Mouse (Mus musculus): ENCODE data around the gene Kat6b. TPM values are rescaled to one million over a fixed set of nuclear protein-coding genes. Genes with fewer than 3 reads are reported as not detected.

Gene Kat6b
- polyA plus RNA-seq, 1 experiment from 2014 or later = 9.4 TPM

DNA sequence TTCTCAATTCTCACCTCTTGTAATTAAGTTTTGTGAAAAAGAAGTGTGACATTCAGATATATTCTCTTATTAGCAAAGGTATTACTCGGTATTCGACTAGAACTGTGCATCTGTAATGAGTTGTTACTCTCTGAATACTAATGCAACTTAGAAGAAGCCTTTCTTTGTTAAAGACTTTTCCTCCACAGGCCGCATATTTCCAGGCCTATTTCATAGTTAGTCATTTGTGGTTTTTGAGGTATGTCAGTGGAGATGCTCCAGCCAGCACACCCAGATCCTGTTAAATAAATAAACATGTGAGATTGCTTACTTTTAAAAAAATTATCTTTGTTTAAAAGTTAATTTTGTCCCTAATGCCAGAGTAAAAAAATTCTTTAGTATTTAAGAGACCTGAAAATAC is 66.7 kb downstream of the Kat6b start:
- H3K27me3 ChIP-seq = no peaks in the 10 kb centered on the region
- H3K4me2 ChIP-seq = no peak overlapping the region
- WGBS = 74% methylated on average over 3 of the region's 3 CpGs
- H3K36me3 ChIP-seq = no peaks in the 10 kb centered on the region
- no peaks in the 10 kb centered on the region for H3K9me3 ChIP-seq (replicated peaks)
- no peak overlapping the region for H3K4me3 ChIP-seq
- H3K9ac ChIP-seq = no peak overlapping the region
- ATAC-seq (replicated peaks; ENCODE audit: insufficient number of reproducible peaks, insufficient read depth, low FRiP score, low read depth) = no peak
- H3K27ac ChIP-seq = no peak overlapping the region
- H3K4me1 ChIP-seq (replicated peaks) = peaks cover 62% of the 10 kb centered on the region

DNA sequence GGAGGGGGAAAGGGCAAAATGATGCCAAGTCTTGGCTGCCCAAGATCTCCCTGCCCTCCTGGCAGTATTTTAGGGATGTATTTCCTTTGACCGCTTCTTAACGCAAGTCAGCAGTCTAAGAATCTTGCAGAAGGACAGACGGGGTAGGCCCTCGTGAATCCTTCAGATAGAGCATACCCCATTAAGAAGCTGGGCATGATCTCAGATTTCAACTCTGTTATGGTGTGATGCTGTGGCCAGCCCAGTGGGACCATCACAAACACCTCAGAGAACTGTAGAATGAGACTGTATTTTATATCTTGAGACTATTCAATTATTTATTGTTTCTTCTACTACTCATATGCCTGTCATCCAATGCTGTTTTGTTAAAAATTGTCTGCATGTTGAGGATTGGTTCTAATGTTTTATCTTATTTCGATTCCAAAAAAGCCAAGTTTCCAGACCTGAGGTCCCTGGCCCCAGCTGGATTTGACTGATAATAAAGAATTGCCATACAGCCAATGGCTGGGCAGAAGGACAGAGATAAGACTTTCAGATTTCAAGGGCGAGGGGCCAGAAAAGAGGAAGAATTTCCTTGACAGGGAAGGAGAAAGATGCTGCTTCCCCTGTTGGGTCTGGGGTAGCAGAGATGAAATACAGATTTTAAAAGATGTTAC is 67.8 kb downstream of the Kat6b start:
- no peaks in the 10 kb centered on the region for H3K36me3 ChIP-seq
- no peak for ATAC-seq (replicated peaks; ENCODE audit: insufficient number of reproducible peaks, insufficient read depth, low FRiP score, low read depth)
- no peak overlapping the region for H3K4me3 ChIP-seq
- H3K27ac ChIP-seq = no peak overlapping the region
- no peaks in the 10 kb centered on the region for H3K27me3 ChIP-seq
- 57% methylated on average over 6 of the region's 6 CpGs for WGBS
- H3K4me1 ChIP-seq (replicated peaks) = peaks cover 69% of the 10 kb centered on the region
- no peak overlapping the region for H3K4me2 ChIP-seq
- no peaks in the 10 kb centered on the region for H3K9me3 ChIP-seq (replicated peaks)
- no peak overlapping the region for H3K9ac ChIP-seq

DNA sequence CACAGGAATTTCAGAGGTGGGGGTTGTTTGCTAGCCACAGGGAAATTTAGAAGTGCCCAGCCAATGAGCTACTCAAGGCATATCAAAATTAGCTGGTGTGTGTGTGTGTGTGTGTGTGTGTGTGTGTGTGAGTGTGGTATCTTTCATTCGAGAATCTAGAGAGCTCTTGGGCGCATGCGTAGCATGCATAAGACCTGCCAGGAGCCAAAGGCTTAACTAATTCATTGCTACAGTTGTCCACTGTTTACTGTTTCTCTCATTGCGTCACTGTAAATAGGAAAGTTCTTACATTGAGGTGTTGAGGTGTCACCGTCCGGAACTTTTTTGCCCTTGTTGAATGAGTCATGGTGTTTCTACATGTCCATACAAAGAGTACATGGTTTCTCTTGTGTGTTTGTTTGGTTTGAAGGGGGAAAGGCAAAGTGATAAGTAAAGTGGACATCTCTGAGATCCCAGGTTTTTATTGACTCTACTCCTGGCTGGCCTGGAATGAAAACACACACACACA is 68.4 kb downstream of the Kat6b start:
- no peak overlapping the region for H3K27ac ChIP-seq
- WGBS = 50% methylated on average over 6 of the region's 6 CpGs
- H3K4me1 ChIP-seq (replicated peaks) = peaks cover 71% of the 10 kb centered on the region

DNA sequence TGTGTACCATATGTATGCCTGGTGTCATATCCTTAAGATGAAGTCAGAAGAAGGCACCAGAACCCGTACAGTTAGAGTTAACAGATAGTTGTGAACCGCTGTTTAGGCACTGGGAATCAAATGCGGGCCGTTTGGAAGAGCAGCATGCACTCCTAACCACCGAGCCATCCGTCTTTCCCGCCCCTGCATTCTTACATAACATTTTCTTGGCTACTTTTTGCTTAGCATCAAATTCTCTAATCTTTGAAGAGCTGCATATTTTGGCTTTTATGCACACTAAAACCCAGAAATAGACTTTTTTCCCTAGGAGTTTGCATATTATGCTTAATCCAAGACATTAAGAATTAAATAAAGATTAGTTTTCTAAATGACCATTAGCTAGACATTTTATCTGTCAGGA is 69.3 kb downstream of the Kat6b start:
- 68% methylated on average over 7 of the region's 7 CpGs for WGBS
- Histone ChIP-seq H3K9ac (no peak overlapping the region), H3K4me3 (no peak overlapping the region), H3K4me1 (replicated peaks) (peaks cover 64% of the 10 kb centered on the region), H3K9me3 (replicated peaks) (no peaks in the 10 kb centered on the region), H3K4me2 (no peak overlapping the region), H3K36me3 (no peaks in the 10 kb centered on the region), H3K27me3 (no peaks in the 10 kb centered on the region), H3K27ac (no peak overlapping the region)
- ATAC-seq (replicated peaks; ENCODE audit: insufficient number of reproducible peaks, insufficient read depth, low FRiP score, low read depth) = no peak

More for the DNA sequence above, 68.4 kb downstream of the Kat6b start:
- no peak for ATAC-seq (replicated peaks; ENCODE audit: insufficient number of reproducible peaks, insufficient read depth, low FRiP score, low read depth)
- Histone ChIP-seq H3K4me2 (no peak overlapping the region), H3K36me3 (no peaks in the 10 kb centered on the region), H3K4me3 (no peak overlapping the region), H3K9ac (no peak overlapping the region), H3K9me3 (replicated peaks) (no peaks in the 10 kb centered on the region), H3K27me3 (no peaks in the 10 kb centered on the region)

DNA sequence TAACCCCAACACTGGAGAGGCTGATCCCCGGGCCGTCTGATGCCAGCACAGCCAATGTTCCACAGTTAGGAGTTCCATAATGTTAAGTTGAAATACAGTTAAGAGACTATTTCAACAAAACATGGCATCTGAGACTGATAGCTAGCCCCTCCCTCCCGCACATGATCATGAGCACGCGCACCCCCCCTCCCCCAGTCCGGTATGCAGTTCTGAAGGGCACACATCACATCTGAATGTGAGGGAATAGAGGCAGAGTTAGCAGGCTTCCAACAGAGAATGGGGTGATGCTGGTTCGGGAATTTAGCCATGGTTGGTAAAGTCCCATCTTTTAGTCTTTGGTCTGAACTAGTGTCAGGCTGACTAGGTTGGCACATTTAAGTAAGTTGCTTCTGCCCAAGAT is 70.4 kb downstream of the Kat6b start:
- Histone ChIP-seq H3K9me3 (replicated peaks) (no peaks in the 10 kb centered on the region), H3K36me3 (no peaks in the 10 kb centered on the region), H3K27ac (no peak overlapping the region), H3K4me2 (no peak overlapping the region), H3K4me3 (no peak overlapping the region), H3K27me3 (no peaks in the 10 kb centered on the region), H3K9ac (no peak overlapping the region), H3K4me1 (replicated peaks) (peaks cover 63% of the 10 kb centered on the region)
- WGBS = 76% methylated on average over 7 of the region's 7 CpGs
- no peak for ATAC-seq (replicated peaks; ENCODE audit: insufficient number of reproducible peaks, insufficient read depth, low FRiP score, low read depth)

DNA sequence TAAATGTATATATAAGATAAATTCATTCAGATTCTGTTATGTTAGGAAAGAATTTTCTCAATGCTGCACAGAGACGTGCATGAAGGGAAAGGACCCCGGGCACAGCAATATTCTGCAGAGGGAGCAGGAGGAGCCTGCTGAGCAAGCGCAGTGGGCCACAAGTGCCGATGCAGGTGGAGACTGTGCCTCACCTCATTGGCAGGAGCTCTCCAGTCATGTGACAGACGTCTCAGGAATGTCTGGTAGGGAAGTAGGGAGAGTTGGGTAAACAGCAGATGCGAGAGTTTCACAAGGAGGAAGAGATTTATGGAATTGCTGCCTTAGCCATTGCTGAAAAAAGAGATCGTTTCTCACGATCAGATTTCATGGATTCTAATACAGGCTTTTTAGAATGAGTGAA is 71.7 kb downstream of the Kat6b start:
- no peaks in the 10 kb centered on the region for H3K36me3 ChIP-seq
- ATAC-seq (replicated peaks; ENCODE audit: insufficient number of reproducible peaks, insufficient read depth, low FRiP score, low read depth) = no peak
- WGBS = 69% methylated on average over 8 of the region's 8 CpGs
- peaks cover 52% of the 10 kb centered on the region for H3K4me1 ChIP-seq (replicated peaks)
- H3K4me2 ChIP-seq = no peak overlapping the region
- no peaks in the 10 kb centered on the region for H3K27me3 ChIP-seq
- H3K27ac ChIP-seq = no peak overlapping the region
- no peaks in the 10 kb centered on the region for H3K9me3 ChIP-seq (replicated peaks)
- H3K4me3 ChIP-seq = no peak overlapping the region
- no peak overlapping the region for H3K9ac ChIP-seq

DNA sequence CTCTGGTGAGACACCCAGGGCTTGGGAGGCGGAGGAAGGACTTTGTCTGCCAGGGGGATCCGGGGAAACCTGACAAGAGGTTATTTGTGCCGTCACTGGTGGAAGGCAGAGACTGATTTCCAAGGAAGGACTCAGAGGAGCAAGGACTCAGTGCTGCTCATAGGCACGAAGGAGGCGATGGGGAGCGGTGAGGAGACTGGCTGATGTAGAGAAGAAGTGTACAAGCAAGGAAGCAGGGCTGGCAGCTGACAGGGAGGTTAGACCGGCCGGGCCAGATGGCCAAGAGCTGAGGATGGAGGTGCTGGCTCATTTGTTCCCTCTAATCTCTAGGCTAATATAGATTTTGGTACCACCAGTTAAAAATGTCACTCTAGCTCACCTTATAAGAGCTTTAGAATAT is 72.8 kb downstream of the Kat6b start:
- Histone ChIP-seq H3K27ac (no peak overlapping the region), H3K4me3 (no peak overlapping the region), H3K9ac (no peak overlapping the region), H3K36me3 (no peaks in the 10 kb centered on the region), H3K4me1 (replicated peaks) (peaks cover 54% of the 10 kb centered on the region), H3K9me3 (replicated peaks) (no peaks in the 10 kb centered on the region), H3K27me3 (no peaks in the 10 kb centered on the region), H3K4me2 (no peak overlapping the region)
- 77% methylated on average over 8 of the region's 8 CpGs for WGBS
- ATAC-seq (replicated peaks; ENCODE audit: insufficient number of reproducible peaks, insufficient read depth, low FRiP score, low read depth) = no peak

DNA sequence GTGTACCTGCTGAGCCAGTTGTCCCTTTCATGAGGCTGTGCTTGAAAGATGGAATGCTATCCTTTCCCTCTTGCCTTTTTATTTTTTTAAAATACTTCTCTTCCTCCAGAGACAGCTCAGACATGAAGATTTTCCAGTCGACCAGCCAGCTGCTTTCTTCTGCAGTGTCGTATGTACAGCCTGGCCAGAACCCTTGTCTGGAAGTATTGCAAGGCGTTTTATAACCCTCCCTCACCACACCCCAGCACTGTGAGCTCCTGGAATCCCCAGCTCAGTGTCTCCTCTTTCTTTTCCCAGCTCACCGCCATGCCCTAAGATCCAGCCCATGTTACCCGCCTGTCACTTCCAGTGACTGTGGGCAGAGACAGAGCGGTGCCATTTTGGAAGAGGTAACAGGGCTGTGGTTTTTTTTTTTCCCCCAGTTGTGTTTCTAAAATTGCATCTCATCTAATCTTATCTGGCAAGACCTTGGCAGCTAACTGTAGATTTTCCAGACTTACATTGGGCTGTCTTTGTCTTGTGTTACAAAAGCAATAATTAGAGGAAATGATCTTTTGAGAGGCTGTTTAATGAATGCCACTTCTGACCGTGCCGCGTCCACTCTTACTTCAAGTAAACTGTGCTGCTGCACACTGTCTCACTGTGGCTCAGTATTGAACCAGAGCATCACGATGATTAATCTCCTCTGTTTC is 77.4 kb downstream of the Kat6b start:
- peaks cover 56% of the 10 kb centered on the region for H3K4me1 ChIP-seq (replicated peaks)
- peak overlapping the region; percentile 52 for H3K27ac ChIP-seq
- no peak overlapping the region for H3K4me2 ChIP-seq
- WGBS = 46% methylated on average over 10 of the region's 10 CpGs
- ATAC-seq (replicated peaks; ENCODE audit: insufficient number of reproducible peaks, insufficient read depth, low FRiP score, low read depth) = no peak
- H3K9ac ChIP-seq = no peak overlapping the region
- H3K27me3 ChIP-seq = no peaks in the 10 kb centered on the region
- H3K9me3 ChIP-seq (replicated peaks) = no peaks in the 10 kb centered on the region
- no peak overlapping the region for H3K4me3 ChIP-seq
- H3K36me3 ChIP-seq = no peaks in the 10 kb centered on the region

DNA sequence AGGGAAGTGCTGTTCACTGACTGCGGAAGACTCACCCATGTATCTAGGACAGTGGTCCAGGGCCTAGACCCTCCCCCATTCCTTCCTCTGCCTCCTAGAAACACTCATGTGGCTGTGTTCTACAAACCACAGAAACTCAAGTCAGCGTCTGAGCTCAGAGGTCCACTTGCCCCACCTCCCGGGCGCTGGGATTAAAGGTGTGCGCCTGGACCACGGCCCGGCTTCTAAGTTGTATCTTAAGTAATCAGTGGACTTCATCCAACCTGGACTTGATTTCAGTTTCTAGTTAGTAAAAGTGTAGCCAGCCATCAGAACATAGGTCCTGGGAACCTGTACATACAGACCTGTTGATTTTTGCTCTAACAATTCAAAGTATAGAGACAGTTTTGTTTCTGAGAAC is 78.2 kb downstream of the Kat6b start:
- WGBS = 80% methylated on average over 7 of the region's 7 CpGs
- peaks cover 51% of the 10 kb centered on the region for H3K4me1 ChIP-seq (replicated peaks)
- H3K9me3 ChIP-seq (replicated peaks) = no peaks in the 10 kb centered on the region
- H3K27ac ChIP-seq = no peak overlapping the region
- no peaks in the 10 kb centered on the region for H3K27me3 ChIP-seq
- no peak overlapping the region for H3K4me2 ChIP-seq
- no peak for ATAC-seq (replicated peaks; ENCODE audit: insufficient number of reproducible peaks, insufficient read depth, low FRiP score, low read depth)
- no peak overlapping the region for H3K9ac ChIP-seq
- H3K36me3 ChIP-seq = no peaks in the 10 kb centered on the region
- H3K4me3 ChIP-seq = no peak overlapping the region

DNA sequence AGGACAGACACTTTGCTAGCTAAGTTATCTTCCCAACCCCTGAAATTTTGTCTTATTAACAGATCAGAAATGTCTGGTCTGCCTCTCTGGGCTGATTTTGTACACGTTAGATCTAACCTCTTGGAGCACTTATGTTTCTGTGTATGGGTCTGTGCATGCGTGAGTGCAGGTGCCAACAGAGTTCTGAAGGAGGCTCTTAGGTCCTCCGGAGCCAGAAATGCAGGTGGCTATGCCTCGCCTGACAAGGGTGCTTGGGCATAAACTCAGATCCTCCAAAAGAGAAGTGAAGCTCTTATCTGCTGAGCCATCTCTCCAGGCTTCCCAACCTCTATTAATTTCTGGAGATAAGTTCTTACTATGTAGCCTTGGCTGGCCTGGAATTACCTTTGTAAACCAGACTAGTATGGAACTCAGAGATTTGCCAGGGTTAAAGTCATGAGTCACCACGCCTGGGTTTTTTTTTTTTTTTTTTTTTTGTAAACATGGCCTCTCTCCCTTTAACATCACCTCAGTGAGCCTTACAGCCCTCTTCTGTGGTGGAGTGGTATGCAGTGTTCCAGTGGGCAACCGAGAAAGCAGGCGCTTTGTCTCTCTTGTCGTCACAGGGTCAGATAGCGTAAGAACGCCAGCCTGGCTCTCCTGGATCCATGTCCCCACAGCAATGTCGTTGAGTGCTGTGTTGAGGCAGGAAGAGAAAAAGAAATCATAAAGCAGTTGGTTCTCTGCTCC is 79.4 kb downstream of the Kat6b start:
- 40% methylated on average over 11 of the region's 11 CpGs for WGBS

DNA sequence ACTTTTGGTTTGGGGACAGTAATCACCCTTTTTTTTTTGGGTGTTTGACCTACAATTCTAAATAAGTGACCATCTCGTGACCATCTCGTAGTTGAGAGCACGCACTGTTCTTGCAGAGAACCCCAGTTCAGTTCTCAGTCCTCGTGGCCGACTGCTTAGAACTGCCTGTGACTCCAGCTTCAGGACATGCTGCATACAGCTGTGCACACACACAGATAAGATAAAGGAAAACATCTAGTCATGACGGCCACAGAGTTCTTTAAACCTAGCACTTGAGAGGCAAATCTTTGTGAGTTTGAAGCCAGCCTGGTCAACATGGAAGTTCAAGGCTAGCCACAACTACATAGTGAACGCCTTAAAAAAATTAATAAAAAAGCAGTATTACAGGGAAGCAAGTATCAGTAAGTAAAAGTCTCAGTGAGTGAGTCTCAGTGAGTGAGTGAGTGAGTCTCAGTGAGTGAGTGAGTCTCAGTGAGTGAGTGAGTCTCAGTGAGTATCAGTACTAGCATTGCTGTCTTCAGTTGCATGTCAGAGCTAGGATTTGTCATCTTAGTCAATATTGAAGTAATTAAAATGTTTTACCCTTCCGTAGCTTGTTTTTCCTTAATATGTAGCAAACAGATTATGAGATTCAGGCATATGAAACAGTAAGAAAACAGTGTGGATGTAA is 80.3 kb downstream of the Kat6b start:
- H3K27me3 ChIP-seq = no peaks in the 10 kb centered on the region
- no peak overlapping the region for H3K4me2 ChIP-seq
- no peak overlapping the region for H3K4me3 ChIP-seq
- no peaks in the 10 kb centered on the region for H3K9me3 ChIP-seq (replicated peaks)
- peak overlapping the region; percentile 39 for H3K27ac ChIP-seq
- ATAC-seq (replicated peaks; ENCODE audit: insufficient number of reproducible peaks, insufficient read depth, low FRiP score, low read depth) = no peak
- H3K36me3 ChIP-seq = no peaks in the 10 kb centered on the region
- H3K9ac ChIP-seq = no peak overlapping the region
- H3K4me1 ChIP-seq (replicated peaks) = peaks cover 49% of the 10 kb centered on the region
- 59% methylated on average over 8 of the region's 8 CpGs for WGBS

More for the DNA sequence above, 79.4 kb downstream of the Kat6b start:
- Histone ChIP-seq H3K27me3 (no peaks in the 10 kb centered on the region), H3K27ac (peak overlapping the region; percentile 39), H3K4me3 (no peak overlapping the region), H3K9ac (no peak overlapping the region), H3K36me3 (no peaks in the 10 kb centered on the region), H3K4me2 (peak overlapping the region; percentile 23; the same call in 1 of the 2 replicates), H3K4me1 (replicated peaks) (peaks cover 54% of the 10 kb centered on the region), H3K9me3 (replicated peaks) (no peaks in the 10 kb centered on the region)
- ATAC-seq (replicated peaks; ENCODE audit: insufficient number of reproducible peaks, insufficient read depth, low FRiP score, low read depth) = 0 out of 2 replicates have a peak, but pooled peaks have one; percentile 51

Measured in heart, embryonic 15.5 days (tissue).